Mouse (Mus musculus): ENCODE measurements around the gene Lpgat1. TPM values are rescaled to one million over a fixed set of nuclear protein-coding genes. Genes with fewer than 3 reads are reported as not detected.
A peak's percentile ranks its signal among the peaks of the same experiment; 100 is the strongest.

Lpgat1 gene
- polyA plus RNA-seq, 1 experiment from 2014 or later = 26.3 TPM

GRCm38 (mm10) chr1:191709811-191710210, 7.8 kb upstream of the Lpgat1 start:
- no peaks in the 10 kb centered on the region for H3K27me3 ChIP-seq (replicated peaks; ENCODE audit: control insufficient read depth, insufficient read depth, low read length)
- 87% methylated on average over 2 of the region's 2 CpGs for WGBS
- ATAC-seq = no peak
- H3K36me3 ChIP-seq (ENCODE audit: control insufficient read depth, insufficient read depth, low read length) = no peaks in the 10 kb centered on the region
- no peak overlapping the region for H3K4me2 ChIP-seq (ENCODE audit: low read length)
- H3K9me3 ChIP-seq (ENCODE audit: control insufficient read depth, low read length) = no peaks in the 10 kb centered on the region
- H3K4me1 ChIP-seq (ENCODE audit: control insufficient read depth, insufficient read depth, low read depth, low read length) = no peaks in the 10 kb centered on the region
- no peak overlapping the region for H3K4me3 ChIP-seq (ENCODE audit: low read length)
- no peak overlapping the region for H3K27ac ChIP-seq (ENCODE audit: low read depth, low read length)
- H3K9ac ChIP-seq (ENCODE audit: low read depth, low read length) = no peak overlapping the region

DNA sequence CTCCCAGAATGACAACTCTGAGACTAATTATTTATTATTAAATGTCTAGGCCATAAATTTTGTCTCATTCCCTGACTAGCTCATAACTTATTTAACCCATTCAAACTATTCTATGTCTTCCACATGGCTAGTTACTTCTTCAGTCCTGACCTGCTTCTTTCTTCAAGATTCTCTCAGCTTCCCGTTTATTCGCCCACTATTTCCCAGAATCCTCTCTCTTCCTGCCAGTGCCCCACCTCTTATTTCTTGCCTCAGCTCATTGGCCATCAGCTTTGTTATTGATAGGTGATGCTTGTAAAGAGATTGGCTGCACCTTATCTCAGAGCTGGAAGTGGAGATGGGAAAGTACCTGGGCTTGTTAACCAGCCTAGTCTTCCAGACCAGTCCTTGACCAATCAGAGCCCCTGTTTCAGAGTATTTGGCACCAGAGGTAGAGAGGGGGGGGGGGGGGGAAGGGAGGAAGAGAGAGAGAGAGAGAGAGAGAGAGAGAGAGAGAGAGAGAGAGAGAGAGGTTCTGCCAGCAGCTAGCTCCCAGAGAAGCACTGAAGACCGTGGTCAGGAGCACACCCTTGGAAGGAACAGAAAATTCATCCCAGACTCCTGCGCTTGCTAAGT, 5.3 kb upstream of the Lpgat1 start:
- Histone ChIP-seq H3K27ac (ENCODE audit: low read depth, low read length) (no peak overlapping the region), H3K4me3 (ENCODE audit: low read length) (no peak overlapping the region), H3K4me2 (ENCODE audit: low read length) (no peak overlapping the region), H3K4me1 (ENCODE audit: control insufficient read depth, insufficient read depth, low read depth, low read length) (peaks cover 3% of the 10 kb centered on the region; the same call in 1 of the 2 replicates), H3K27me3 (replicated peaks; ENCODE audit: control insufficient read depth, insufficient read depth, low read length) (no peaks in the 10 kb centered on the region), H3K36me3 (ENCODE audit: control insufficient read depth, insufficient read depth, low read length) (no peaks in the 10 kb centered on the region), H3K9ac (ENCODE audit: low read depth, low read length) (no peak overlapping the region), H3K9me3 (ENCODE audit: control insufficient read depth, low read length) (no peaks in the 10 kb centered on the region)
- no peak for ATAC-seq
- WGBS = 80% methylated on average over 4 of the region's 4 CpGs

DNA sequence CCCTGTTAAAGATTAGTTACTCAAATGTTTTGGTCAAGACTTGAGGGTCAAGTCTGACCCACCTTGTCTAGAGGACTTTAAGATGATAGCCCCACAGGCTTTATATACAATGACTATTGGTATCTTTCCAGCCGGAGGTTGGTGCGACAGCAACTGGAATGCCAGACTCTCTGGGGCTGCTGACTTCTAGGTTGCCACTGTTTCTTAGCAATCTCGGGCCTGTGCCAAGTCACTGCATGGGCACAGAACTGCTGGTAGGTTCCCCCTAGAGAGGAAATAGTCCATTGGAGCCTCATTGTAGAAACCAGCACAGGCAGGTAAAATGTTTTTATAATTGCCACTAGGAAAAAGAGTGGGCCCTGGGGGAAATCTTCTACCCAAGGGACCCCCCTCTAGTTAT, 3.8 kb upstream of the Lpgat1 start:
- WGBS = 85% methylated on average over 3 of the region's 3 CpGs

DNA sequence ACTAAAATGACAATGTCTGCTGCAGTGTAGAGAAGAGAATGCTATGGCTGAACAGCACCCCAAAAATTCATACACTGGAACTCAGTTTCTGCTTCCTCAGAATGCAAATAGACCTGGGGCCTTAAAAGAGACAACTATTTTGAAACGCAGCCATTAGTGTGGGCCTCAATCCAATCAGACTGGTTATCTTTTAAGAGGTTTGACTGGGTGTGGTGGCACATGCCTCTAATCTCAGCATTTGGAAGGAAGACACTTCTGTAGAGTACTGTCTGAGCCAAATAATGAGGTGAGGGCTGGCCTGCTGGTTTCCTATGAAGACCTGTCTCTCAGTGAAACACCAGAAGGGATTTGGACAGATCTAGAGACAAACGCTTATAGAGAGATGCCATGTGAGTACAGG, 2.5 kb upstream of the Lpgat1 start:
- no peak overlapping the region for H3K4me2 ChIP-seq (ENCODE audit: low read length)
- H3K27me3 ChIP-seq (replicated peaks; ENCODE audit: control insufficient read depth, insufficient read depth, low read length) = no peaks in the 10 kb centered on the region
- no peak overlapping the region for H3K9ac ChIP-seq (ENCODE audit: low read depth, low read length)
- H3K9me3 ChIP-seq (ENCODE audit: control insufficient read depth, low read length) = no peaks in the 10 kb centered on the region
- no peak overlapping the region for H3K4me3 ChIP-seq (ENCODE audit: low read length)
- 80% methylated on average over 2 of the region's 2 CpGs for WGBS
- H3K27ac ChIP-seq (ENCODE audit: low read depth, low read length) = no peak overlapping the region
- H3K4me1 ChIP-seq (ENCODE audit: control insufficient read depth, insufficient read depth, low read depth, low read length) = peaks cover 4% of the 10 kb centered on the region
- ATAC-seq = no peak
- H3K36me3 ChIP-seq (ENCODE audit: control insufficient read depth, insufficient read depth, low read length) = no peaks in the 10 kb centered on the region

More for the DNA sequence above, 3.8 kb upstream of the Lpgat1 start:
- Histone ChIP-seq H3K9me3 (ENCODE audit: control insufficient read depth, low read length) (no peaks in the 10 kb centered on the region), H3K36me3 (ENCODE audit: control insufficient read depth, insufficient read depth, low read length) (no peaks in the 10 kb centered on the region), H3K4me2 (ENCODE audit: low read length) (no peak overlapping the region), H3K27ac (ENCODE audit: low read depth, low read length) (no peak overlapping the region), H3K9ac (ENCODE audit: low read depth, low read length) (no peak overlapping the region), H3K4me1 (ENCODE audit: control insufficient read depth, insufficient read depth, low read depth, low read length) (peaks cover 3% of the 10 kb centered on the region; the same call in 1 of the 2 replicates), H3K27me3 (replicated peaks; ENCODE audit: control insufficient read depth, insufficient read depth, low read length) (no peaks in the 10 kb centered on the region), H3K4me3 (ENCODE audit: low read length) (no peak overlapping the region)
- no peak for ATAC-seq

- Histone ChIP-seq H3K27me3 (replicated peaks; ENCODE audit: control insufficient read depth, insufficient read depth, low read length) (no peaks in the 10 kb centered on the region), H3K36me3 (ENCODE audit: control insufficient read depth, insufficient read depth, low read length) (no peaks in the 10 kb centered on the region), H3K9me3 (ENCODE audit: control insufficient read depth, low read length) (no peaks in the 10 kb centered on the region), H3K4me1 (ENCODE audit: control insufficient read depth, insufficient read depth, low read depth, low read length) (peaks cover 19% of the 10 kb centered on the region), H3K27ac (ENCODE audit: low read depth, low read length) (peak overlapping the region; percentile 95), H3K4me3 (ENCODE audit: low read length) (peak overlapping the region; percentile 94), H3K9ac (ENCODE audit: low read depth, low read length) (peak overlapping the region; percentile 97), H3K4me2 (ENCODE audit: low read length) (peak overlapping the region; percentile 82)
- 0 out of 2 replicates have a peak, but pooled peaks have one; percentile 13 for ATAC-seq
- whole genome bisulfite sequencing = 0% methylated on average over 1 of the region's 1 CpGs
Observed at GRCm38 (mm10) chr1:191717141-191717540, 493 bp upstream of the Lpgat1 start.

DNA sequence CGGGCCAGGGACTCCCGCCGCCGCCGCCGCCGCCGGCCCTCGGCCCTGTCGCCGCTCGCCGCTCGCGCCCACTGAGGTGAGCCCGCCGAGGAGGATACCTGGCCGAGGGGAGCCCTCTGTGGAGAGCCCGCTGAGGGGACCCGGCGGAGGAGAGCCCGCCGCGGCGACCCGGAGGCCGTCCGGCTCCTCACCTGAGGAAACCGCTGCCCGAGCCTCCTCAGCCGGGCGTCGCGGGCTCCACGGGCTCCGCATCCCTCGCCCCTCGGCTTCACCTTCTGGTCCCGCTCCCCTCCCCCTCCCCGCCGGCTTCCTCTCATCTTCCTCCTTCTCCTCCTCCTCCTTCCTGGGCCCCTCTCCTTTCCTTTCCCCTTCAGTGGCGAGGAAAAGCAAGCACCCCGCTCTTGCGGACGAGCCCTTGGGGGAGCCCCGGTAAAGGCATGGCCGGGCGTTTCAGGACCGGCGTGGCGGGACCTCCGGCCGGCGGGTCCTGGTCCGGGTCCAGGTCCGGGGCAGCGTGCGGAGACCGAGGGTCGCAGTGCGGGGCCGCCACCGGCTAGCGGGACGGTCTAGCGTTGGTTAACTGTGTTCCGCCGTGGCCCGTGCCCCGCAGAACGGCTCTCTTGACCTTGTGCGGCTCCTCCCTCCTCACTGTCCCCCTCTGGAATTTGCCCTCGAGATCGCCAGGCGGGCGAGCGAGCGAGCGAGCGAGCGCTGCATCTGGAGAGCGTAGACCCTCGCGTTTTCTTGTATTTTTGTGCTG, 1.1 kb downstream of the Lpgat1 start:
- ATAC-seq = peak; percentile 62
- Histone ChIP-seq H3K27ac (ENCODE audit: low read depth, low read length) (peak overlapping the region; percentile 95), H3K27me3 (replicated peaks; ENCODE audit: control insufficient read depth, insufficient read depth, low read length) (no peaks in the 10 kb centered on the region), H3K9me3 (ENCODE audit: control insufficient read depth, low read length) (no peaks in the 10 kb centered on the region), H3K4me3 (ENCODE audit: low read length) (peak overlapping the region; percentile 94), H3K4me2 (ENCODE audit: low read length) (peak overlapping the region; percentile 82), H3K9ac (ENCODE audit: low read depth, low read length) (peak overlapping the region; percentile 97), H3K36me3 (ENCODE audit: control insufficient read depth, insufficient read depth, low read length) (no peaks in the 10 kb centered on the region), H3K4me1 (ENCODE audit: control insufficient read depth, insufficient read depth, low read depth, low read length) (peaks cover 20% of the 10 kb centered on the region)
- WGBS = under 1% methylated on average over 73 of the region's 84 CpGs

- Histone ChIP-seq H3K4me2 (ENCODE audit: low read length) (peak overlapping the region; percentile 82), H3K27ac (ENCODE audit: low read depth, low read length) (peak overlapping the region; percentile 95), H3K4me1 (ENCODE audit: control insufficient read depth, insufficient read depth, low read depth, low read length) (peaks cover 20% of the 10 kb centered on the region), H3K9ac (ENCODE audit: low read depth, low read length) (peak overlapping the region; percentile 97), H3K27me3 (replicated peaks; ENCODE audit: control insufficient read depth, insufficient read depth, low read length) (no peaks in the 10 kb centered on the region), H3K36me3 (ENCODE audit: control insufficient read depth, insufficient read depth, low read length) (0 out of 2 replicates have a peak, but pooled peaks cover 2% of the 10 kb centered on the region), H3K9me3 (ENCODE audit: control insufficient read depth, low read length) (no peaks in the 10 kb centered on the region), H3K4me3 (ENCODE audit: low read length) (peak overlapping the region; percentile 94)
- no peak for ATAC-seq
- 7% methylated on average over 11 of the region's 11 CpGs for WGBS
Observed at GRCm38 (mm10) chr1:191719326-191719725, 1.7 kb downstream of the Lpgat1 start.

GRCm38 (mm10) chr1:191720419-191720818, 2.8 kb downstream of the Lpgat1 start:
- peak overlapping the region; percentile 34 for H3K27ac ChIP-seq (ENCODE audit: low read depth, low read length)
- peak overlapping the region; percentile 34 for H3K4me3 ChIP-seq (ENCODE audit: low read length)
- H3K4me2 ChIP-seq (ENCODE audit: low read length) = peak overlapping the region; percentile 82
- H3K36me3 ChIP-seq (ENCODE audit: control insufficient read depth, insufficient read depth, low read length) = 0 out of 2 replicates have a peak, but pooled peaks cover 3% of the 10 kb centered on the region
- 41% methylated on average over 3 of the region's 3 CpGs for WGBS
- peaks cover 20% of the 10 kb centered on the region for H3K4me1 ChIP-seq (ENCODE audit: control insufficient read depth, insufficient read depth, low read depth, low read length)
- H3K9me3 ChIP-seq (ENCODE audit: control insufficient read depth, low read length) = no peaks in the 10 kb centered on the region
- no peaks in the 10 kb centered on the region for H3K27me3 ChIP-seq (replicated peaks; ENCODE audit: control insufficient read depth, insufficient read depth, low read length)
- ATAC-seq = no peak
- H3K9ac ChIP-seq (ENCODE audit: low read depth, low read length) = peak overlapping the region; percentile 59

DNA sequence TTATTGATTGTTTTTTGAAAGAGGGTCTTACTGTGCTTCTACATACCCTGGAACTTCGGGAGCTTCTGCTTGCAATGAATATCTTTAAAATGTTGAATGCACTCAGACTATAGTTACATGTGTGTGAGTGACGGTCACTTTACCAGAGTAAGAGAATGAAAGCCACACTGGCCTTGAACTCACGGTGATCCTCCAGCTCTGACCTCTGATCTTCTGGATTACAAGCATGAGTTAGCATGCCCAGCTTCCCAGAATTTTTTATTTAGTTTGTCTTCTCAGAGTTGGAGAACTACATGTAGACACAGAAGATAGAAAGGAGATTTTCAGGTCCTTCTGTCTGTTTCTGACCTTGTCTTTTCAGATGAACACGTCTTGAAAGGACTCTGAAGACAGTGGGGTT, 5.1 kb downstream of the Lpgat1 start:
- no peak for ATAC-seq
- no peak overlapping the region for H3K27ac ChIP-seq (ENCODE audit: low read depth, low read length)
- no peaks in the 10 kb centered on the region for H3K9me3 ChIP-seq (ENCODE audit: control insufficient read depth, low read length)
- no peak overlapping the region for H3K4me3 ChIP-seq (ENCODE audit: low read length)
- 0 out of 2 replicates have a peak, but pooled peaks cover 3% of the 10 kb centered on the region for H3K36me3 ChIP-seq (ENCODE audit: control insufficient read depth, insufficient read depth, low read length)
- WGBS = 79% methylated on average over 4 of the region's 4 CpGs
- peaks cover 18% of the 10 kb centered on the region for H3K4me1 ChIP-seq (ENCODE audit: control insufficient read depth, insufficient read depth, low read depth, low read length)
- no peaks in the 10 kb centered on the region for H3K27me3 ChIP-seq (replicated peaks; ENCODE audit: control insufficient read depth, insufficient read depth, low read length)
- H3K9ac ChIP-seq (ENCODE audit: low read depth, low read length) = no peak overlapping the region
- no peak overlapping the region for H3K4me2 ChIP-seq (ENCODE audit: low read length)
